Mouse (Mus musculus): ENCODE measurements around the gene Tmtc4. TPM values are rescaled to one million over a fixed set of nuclear protein-coding genes. Genes with fewer than 3 reads are reported as not detected.

Tmtc4 gene
- total and polyA plus RNA-seq, 3 experiments = 5.7 to 10.2 (median 7.3) TPM

GRCm38 (mm10) chr14:122992937-122993336, 9.1 kb upstream of the Tmtc4 start:
- Histone ChIP-seq H3K4me1 (ENCODE audit: control insufficient read depth, insufficient read depth, low read length) (no peaks in the 10 kb centered on the region), H3K36me3 (ENCODE audit: control insufficient read depth, insufficient read depth, low read length) (no peaks in the 10 kb centered on the region), H3K9ac (ENCODE audit: low read depth, low read length) (no peak overlapping the region), H3K79me2 (replicated peaks; ENCODE audit: control insufficient read depth, insufficient read depth, low read length) (no peaks in the 10 kb centered on the region), H3K4me3 (no peak overlapping the region), H3K27me3 (ENCODE audit: control insufficient read depth, insufficient read depth, low read length) (no peaks in the 10 kb centered on the region), H3K27ac (no peak overlapping the region)
- WGBS = 57% methylated on average over 6 of the region's 6 CpGs
- TF ChIP-seq CTCF (IDR thresholded peaks at IDR 0.05) (no peak), POLR2A (IDR thresholded peaks at IDR 0.05; ENCODE audit: insufficient read depth, low read depth, low read length) (no peak)
- intact Hi-C loops (cut with DNase I) = no loop called here
- no peak for DNase-seq

- Histone ChIP-seq H3K27me3 (ENCODE audit: control insufficient read depth, insufficient read depth, low read length) (no peaks in the 10 kb centered on the region), H3K9ac (ENCODE audit: low read depth, low read length) (no peak overlapping the region), H3K36me3 (ENCODE audit: control insufficient read depth, insufficient read depth, low read length) (no peaks in the 10 kb centered on the region), H3K79me2 (replicated peaks; ENCODE audit: control insufficient read depth, insufficient read depth, low read length) (no peaks in the 10 kb centered on the region), H3K4me1 (ENCODE audit: control insufficient read depth, insufficient read depth, low read length) (no peaks in the 10 kb centered on the region), H3K4me3 (no peak overlapping the region), H3K27ac (no peak overlapping the region)
- no peak for DNase-seq
- TF ChIP-seq CTCF (IDR thresholded peaks at IDR 0.05) = no peak
- no peak for TF ChIP-seq EP300 (IDR thresholded peaks at IDR 0.05; ENCODE audit: insufficient read depth, low read depth, low read length)
- no peak for TF ChIP-seq POLR2A (IDR thresholded peaks at IDR 0.05; ENCODE audit: insufficient read depth, low read depth, low read length)
- intact Hi-C loops (cut with DNase I) = no loop called here
- WGBS = 58% methylated on average over 4 of the region's 4 CpGs
Observed at GRCm38 (mm10) chr14:122990521-122991052, 6.8 kb upstream of the Tmtc4 start.

- Histone ChIP-seq H3K4me1 (ENCODE audit: control insufficient read depth, insufficient read depth, low read length) (peaks cover 2% of the 10 kb centered on the region; the same call in 1 of the 2 replicates), H3K4me3 (no peak overlapping the region), H3K79me2 (replicated peaks; ENCODE audit: control insufficient read depth, insufficient read depth, low read length) (no peaks in the 10 kb centered on the region), H3K27me3 (ENCODE audit: control insufficient read depth, insufficient read depth, low read length) (no peaks in the 10 kb centered on the region), H3K9ac (ENCODE audit: low read depth, low read length) (no peak overlapping the region), H3K27ac (no peak overlapping the region), H3K36me3 (ENCODE audit: control insufficient read depth, insufficient read depth, low read length) (no peaks in the 10 kb centered on the region)
- no peak for DNase-seq
- WGBS = 55% methylated on average over 2 of the region's 2 CpGs
- intact Hi-C loops (cut with DNase I) = loop anchor here (10.0 kb wide), 2 partner anchors 452 to 882 kb away; partner anchors contain the start of genes Pcca and Tm9sf2
- TF ChIP-seq POLR2A (IDR thresholded peaks at IDR 0.05; ENCODE audit: insufficient read depth, low read depth, low read length) (no peak), CTCF (IDR thresholded peaks at IDR 0.05) (no peak), EP300 (IDR thresholded peaks at IDR 0.05; ENCODE audit: insufficient read depth, low read depth, low read length) (no peak)
Observed at GRCm38 (mm10) chr14:122986404-122986803, 2.6 kb upstream of the Tmtc4 start.

DNA sequence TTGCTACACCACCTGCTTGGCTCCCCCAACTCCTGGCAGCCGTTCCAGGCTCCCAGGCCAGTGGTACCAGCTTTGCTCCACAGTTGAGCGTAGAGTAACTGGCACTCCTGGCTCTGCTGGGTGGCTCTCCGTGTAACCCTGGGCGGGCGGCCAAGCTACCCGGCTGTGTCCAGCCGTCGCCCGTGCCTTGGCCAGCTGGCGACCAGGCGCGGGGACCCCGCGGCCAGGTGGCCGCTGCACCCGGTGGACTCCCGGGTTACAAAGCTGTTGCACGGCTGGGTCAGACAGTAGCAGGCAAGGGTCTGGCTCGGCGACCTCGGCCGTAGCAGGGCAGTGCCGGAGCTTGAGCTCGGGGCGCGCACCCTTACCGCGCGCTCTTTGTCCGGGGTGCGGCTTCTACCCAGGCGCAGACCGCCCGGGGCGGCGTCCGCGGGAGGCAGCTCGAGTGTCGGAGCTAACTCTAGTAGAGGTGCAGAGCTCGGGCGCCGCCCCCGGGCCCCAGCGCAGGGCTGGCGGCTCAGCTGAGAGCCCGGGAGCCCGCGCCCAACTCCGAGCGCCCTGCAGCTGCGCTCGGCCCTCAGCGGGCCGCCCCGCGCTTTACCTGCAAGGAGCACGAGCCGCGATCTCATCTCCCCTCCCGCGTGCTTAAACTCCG, 1.1 kb downstream of the Tmtc4 start:
- Histone ChIP-seq H3K9ac (ENCODE audit: low read depth, low read length) (peak overlapping the region; percentile 81), H3K27ac (peak overlapping the region; percentile 94), H3K4me3 (peak overlapping the region; percentile 74), H3K27me3 (ENCODE audit: control insufficient read depth, insufficient read depth, low read length) (no peaks in the 10 kb centered on the region), H3K36me3 (ENCODE audit: control insufficient read depth, insufficient read depth, low read length) (no peaks in the 10 kb centered on the region), H3K79me2 (replicated peaks; ENCODE audit: control insufficient read depth, insufficient read depth, low read length) (no peaks in the 10 kb centered on the region), H3K4me1 (ENCODE audit: control insufficient read depth, insufficient read depth, low read length) (peaks cover 2% of the 10 kb centered on the region; the same call in 1 of the 2 replicates)
- no peak for TF ChIP-seq POLR2A (IDR thresholded peaks at IDR 0.05; ENCODE audit: insufficient read depth, low read depth, low read length)
- TF ChIP-seq CTCF (IDR thresholded peaks at IDR 0.05) = 0 out of 2 replicates have a peak, but pooled peaks have one; percentile 9
- whole genome bisulfite sequencing = under 1% methylated on average over 63 of the region's 63 CpGs
- intact Hi-C loops (cut with DNase I) = loop anchor here (2.0 to 10.0 kb wide), 4 partner anchors 70 to 878 kb away; partner anchors contain the start of genes Clybl, Ggact, Pcca and Tm9sf2
- DNase-seq = peak; percentile 80 to 82

DNA sequence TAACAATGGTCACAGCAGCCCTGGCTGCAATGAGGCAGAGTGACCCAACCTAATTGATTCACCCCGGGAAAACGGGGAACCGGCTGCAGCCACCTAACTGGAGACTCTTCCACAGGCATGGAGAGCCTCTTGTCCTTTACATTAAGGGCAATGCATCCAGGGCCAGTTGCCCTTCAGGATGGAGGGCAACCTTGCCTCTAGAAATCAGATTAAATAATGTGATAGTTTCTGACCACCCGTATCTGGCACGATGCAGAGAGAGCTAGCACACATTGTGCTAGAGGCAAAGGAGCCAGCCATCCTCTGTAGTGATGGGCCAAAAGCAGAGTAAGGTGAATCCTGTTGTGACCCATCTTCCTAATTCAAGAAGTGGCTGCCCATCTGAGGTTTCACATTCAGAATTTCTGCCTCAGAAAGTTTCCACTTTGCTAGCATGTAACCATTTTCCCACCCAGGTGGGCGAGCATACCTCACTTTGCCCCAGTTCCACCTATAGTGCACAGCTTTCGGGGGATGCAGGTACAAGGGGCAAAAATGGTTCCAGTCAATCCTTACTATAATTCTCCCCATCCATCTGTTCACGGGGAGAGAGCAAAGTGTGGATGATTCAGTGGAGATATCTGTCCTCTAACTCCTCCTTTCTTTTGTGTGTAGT, 1.9 kb downstream of the Tmtc4 start:
- intact Hi-C loops (cut with DNase I) = loop anchor here (2.0 to 10.0 kb wide), 4 partner anchors 69 to 877 kb away; partner anchors contain the start of genes Clybl, Ggact, Pcca and Tm9sf2

More for the DNA sequence above, 1.9 kb downstream of the Tmtc4 start:
- WGBS = 63% methylated on average over 8 of the region's 8 CpGs
- no peaks in the 10 kb centered on the region for H3K27me3 ChIP-seq (ENCODE audit: control insufficient read depth, insufficient read depth, low read length)
- H3K79me2 ChIP-seq (replicated peaks; ENCODE audit: control insufficient read depth, insufficient read depth, low read length) = no peaks in the 10 kb centered on the region
- DNase-seq = no peak
- no peak overlapping the region for H3K27ac ChIP-seq
- TF ChIP-seq CTCF (IDR thresholded peaks at IDR 0.05) (no peak), POLR2A (IDR thresholded peaks at IDR 0.05; ENCODE audit: insufficient read depth, low read depth, low read length) (no peak), EP300 (IDR thresholded peaks at IDR 0.05; ENCODE audit: insufficient read depth, low read depth, low read length) (no peak)
- H3K36me3 ChIP-seq (ENCODE audit: control insufficient read depth, insufficient read depth, low read length) = no peaks in the 10 kb centered on the region
- no peak overlapping the region; the same call in 1 of the 2 replicates for H3K4me3 ChIP-seq
- peaks cover 2% of the 10 kb centered on the region; the same call in 1 of the 2 replicates for H3K4me1 ChIP-seq (ENCODE audit: control insufficient read depth, insufficient read depth, low read length)
- no peak overlapping the region; the same call in 1 of the 2 replicates for H3K9ac ChIP-seq (ENCODE audit: low read depth, low read length)

Data from heart, adult 2 months (tissue).